Mouse (Mus musculus) liver, embryonic 15.5 days (tissue): ENCODE results near the gene Ampd2. TPM values are rescaled to one million over a fixed set of nuclear protein-coding genes. Genes with fewer than 3 reads are reported as not detected.

Experiments
- ATAC-seq: fragments of 200-750 bp; cut with Nextera tagmentation; 2 replicates; pipeline ENCODE4 v1.8.0; 2017; ENCODE audit warnings: moderate number of reproducible peaks, mild to moderate bottlenecking, moderate library complexity; ENCODE audit not compliant: insufficient read depth
- H3K27ac ChIP-seq: fragments of 300-500 bp; sonication (generic); replicated peaks from 2 replicates; pipeline ENCODE4 v1.5.1; 2015; ENCODE audit warnings: mild to moderate bottlenecking, inconsistent platforms
- H3K27me3 ChIP-seq: fragments of 300-500 bp; sonication (generic); 2 replicates; pipeline ENCODE4 v1.6.1; 2015; ENCODE audit warnings: mild to moderate bottlenecking, inconsistent platforms
- H3K36me3 ChIP-seq: fragments of 300-500 bp; sonication (generic); replicated peaks from 2 replicates; pipeline ENCODE4 v1.6.1; 2015; ENCODE audit warnings: moderate library complexity, mild to moderate bottlenecking, inconsistent platforms
- H3K4me1 ChIP-seq: fragments of 300-500 bp; sonication (generic); replicated peaks from 2 replicates; pipeline ENCODE4 v1.6.1; 2015; ENCODE audit warnings: inconsistent platforms
- H3K4me2 ChIP-seq: fragments of 300-500 bp; sonication (generic); 2 replicates; pipeline ENCODE4 v1.6.1; 2015; ENCODE audit warnings: moderate library complexity, mild to moderate bottlenecking, inconsistent platforms
- H3K4me3 ChIP-seq: fragments of 300-500 bp; sonication (generic); replicated peaks from 2 replicates; pipeline ENCODE4 v1.5.1; 2015; ENCODE audit warnings: mild to moderate bottlenecking, inconsistent platforms
- H3K9ac ChIP-seq: fragments of 300-500 bp; sonication (generic); 2 replicates; pipeline ENCODE4 v1.6.1; 2015; ENCODE audit warnings: moderate library complexity, mild to moderate bottlenecking, inconsistent platforms
- H3K9me3 ChIP-seq: fragments of 300-500 bp; sonication (generic); replicated peaks from 2 replicates; pipeline ENCODE4 v1.6.1; 2016; ENCODE audit warnings: inconsistent platforms
- WGBS: fragments of 180-500 bp; shearing (Covaris S2); methylation state at CpG from one replicate; pipeline ENCODE4 v1.1.7; 2015; ENCODE audit warnings: mixed read lengths; ENCODE audit not compliant: insufficient replicate concordance; 5-methylcytosine and 5-hydroxymethylcytosine counted together
- polyA plus RNA-seq: library from polyadenylated mRNA; unstranded; fragments of >200 nt; fragmentation: Nextera tagmentation; extraction: Ambion mirVana; gene quantifications from 2 replicates; pipeline ENCODE4 v1.2.1, GENCODE M21; 2015

Ampd2 gene
- polyA plus RNA-seq, 1 experiment from 2014 or later: 63.7 TPM

DNA sequence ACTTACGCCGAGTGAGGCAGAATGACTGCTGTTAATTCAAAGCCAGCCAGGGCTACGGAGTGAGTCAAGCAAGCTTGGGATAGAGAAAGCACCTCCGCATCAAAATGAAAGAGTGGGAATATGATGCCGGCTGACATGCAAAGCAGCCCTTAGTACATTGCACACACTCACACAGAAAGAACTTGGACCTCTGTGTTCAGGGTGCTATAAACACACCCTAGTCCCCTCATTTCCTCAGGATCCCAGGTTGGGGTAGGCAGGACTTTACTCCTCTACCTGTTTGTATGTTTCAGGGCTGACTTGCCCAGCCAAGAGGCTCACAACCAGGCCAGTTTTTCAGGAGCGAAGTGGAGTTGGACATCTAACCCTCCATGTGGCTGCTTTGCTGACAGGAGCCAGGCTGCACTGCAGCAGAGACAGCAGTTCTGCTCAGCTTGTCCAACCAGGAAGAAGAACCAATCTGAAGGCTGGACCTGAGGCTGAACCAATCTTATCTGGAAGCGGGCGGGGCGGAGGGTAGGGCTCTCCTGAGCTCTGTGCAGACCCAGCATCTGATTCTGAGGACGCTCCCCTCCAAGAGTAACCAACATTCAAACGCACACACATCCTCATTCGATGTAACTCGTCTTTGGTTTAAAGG, 17.1 kb downstream of the Ampd2 start:
- Histone ChIP-seq H3K4me1 (peaks cover 41% of the 10 kb centered on the region), H3K9me3 (no peaks in the 10 kb centered on the region), H3K27me3 (no peaks in the 10 kb centered on the region), H3K36me3 (peaks cover 30% of the 10 kb centered on the region), H3K9ac (no peak overlapping the region), H3K4me3 (no peak overlapping the region), H3K27ac (peak overlapping the region; percentile 62), H3K4me2 (peak overlapping the region; percentile 49)
- peak; percentile 48 for ATAC-seq
- 46% methylated on average over 13 of the region's 13 CpGs for WGBS

DNA sequence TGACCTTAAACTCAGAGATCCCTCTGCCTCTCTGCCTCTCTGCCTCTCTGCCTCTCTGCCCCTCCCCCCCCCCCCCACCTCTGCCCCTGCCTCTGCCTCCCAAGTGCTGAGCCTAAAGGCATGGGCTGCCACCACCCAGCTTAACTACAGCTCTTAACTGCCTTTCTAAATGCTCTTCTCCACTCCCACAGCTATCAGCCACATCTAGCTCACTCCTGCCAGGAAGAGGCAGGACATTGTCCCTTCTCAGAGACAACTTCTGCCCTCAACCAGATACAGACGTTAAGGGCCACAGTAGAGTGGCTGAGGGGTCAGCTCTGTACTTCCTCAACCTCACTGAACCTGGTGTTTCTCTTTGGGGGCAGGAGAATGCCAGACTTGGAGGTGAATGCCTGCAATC, 17.6 kb downstream of the Ampd2 start:
- ATAC-seq: no peak
- Histone ChIP-seq H3K4me1 (peaks cover 41% of the 10 kb centered on the region), H3K4me3 (no peak overlapping the region), H3K36me3 (peaks cover 25% of the 10 kb centered on the region), H3K9me3 (no peaks in the 10 kb centered on the region), H3K27ac (peak overlapping the region; percentile 62), H3K27me3 (no peaks in the 10 kb centered on the region), H3K4me2 (no peak overlapping the region; the same call in 1 of the 2 replicates), H3K9ac (no peak overlapping the region)
- 3% methylated on average over 1 of the region's 1 CpGs for WGBS

DNA sequence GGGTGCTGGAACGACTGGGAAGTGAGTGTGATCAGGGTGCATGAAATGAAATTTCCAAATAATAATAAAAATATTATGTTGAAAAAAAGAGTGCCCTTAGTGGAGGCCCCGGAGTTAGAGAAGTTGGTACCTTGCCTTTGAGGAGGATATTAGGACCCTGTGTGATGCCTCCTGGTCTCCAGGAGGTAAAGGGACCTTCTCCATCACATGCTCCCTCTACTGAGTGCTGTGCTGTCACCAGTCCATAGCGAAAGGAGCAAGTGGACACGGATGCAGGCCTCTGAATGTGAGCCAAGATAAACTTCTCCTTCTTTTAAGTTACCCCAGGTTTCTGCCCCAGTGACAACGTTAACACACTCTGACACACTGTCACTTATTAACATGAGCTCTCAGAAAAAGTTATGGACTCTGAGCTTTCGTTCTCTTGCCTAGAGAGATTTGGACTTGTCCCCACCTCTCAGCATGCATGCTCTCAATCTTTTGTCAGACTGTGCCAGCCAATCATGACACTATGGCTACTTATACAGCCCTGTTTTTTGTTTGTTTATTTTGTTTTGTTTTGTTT, 19.0 kb downstream of the Ampd2 start:
- peak; percentile 45 for ATAC-seq
- WGBS: 58% methylated on average over 6 of the region's 6 CpGs
- Histone ChIP-seq H3K4me2 (no peak overlapping the region), H3K9me3 (no peaks in the 10 kb centered on the region), H3K27me3 (no peaks in the 10 kb centered on the region), H3K27ac (peak overlapping the region; percentile 62), H3K36me3 (peaks cover 11% of the 10 kb centered on the region; the same call in 1 of the 2 replicates), H3K4me3 (no peak overlapping the region), H3K9ac (no peak overlapping the region), H3K4me1 (peaks cover 31% of the 10 kb centered on the region)

DNA sequence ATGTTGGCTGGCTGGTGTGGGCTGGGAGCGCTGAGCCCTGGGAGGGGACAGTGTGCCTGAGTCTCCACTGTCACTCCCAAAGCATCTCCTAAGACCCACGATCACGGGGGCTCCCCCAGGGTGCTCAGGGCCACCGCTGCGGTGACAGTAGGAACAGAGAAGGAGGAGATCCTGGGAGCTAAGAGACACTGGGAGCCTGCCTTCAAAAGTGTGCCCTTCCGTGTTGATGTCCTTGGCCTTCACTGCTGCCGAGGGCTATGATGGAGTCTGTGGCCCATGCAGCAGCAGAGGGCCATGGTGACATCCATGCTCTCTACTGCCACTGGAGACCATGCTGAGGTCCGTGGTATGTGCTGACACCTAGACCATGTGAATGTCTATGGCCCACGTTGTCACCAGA, 20.9 kb downstream of the Ampd2 start:
- Histone ChIP-seq H3K4me2 (no peak overlapping the region), H3K27ac (no peak overlapping the region), H3K4me3 (no peak overlapping the region), H3K27me3 (no peaks in the 10 kb centered on the region), H3K9ac (no peak overlapping the region), H3K9me3 (no peaks in the 10 kb centered on the region), H3K4me1 (peaks cover 25% of the 10 kb centered on the region), H3K36me3 (no peaks in the 10 kb centered on the region)
- no peak for ATAC-seq
- 69% methylated on average over 9 of the region's 9 CpGs for WGBS

DNA sequence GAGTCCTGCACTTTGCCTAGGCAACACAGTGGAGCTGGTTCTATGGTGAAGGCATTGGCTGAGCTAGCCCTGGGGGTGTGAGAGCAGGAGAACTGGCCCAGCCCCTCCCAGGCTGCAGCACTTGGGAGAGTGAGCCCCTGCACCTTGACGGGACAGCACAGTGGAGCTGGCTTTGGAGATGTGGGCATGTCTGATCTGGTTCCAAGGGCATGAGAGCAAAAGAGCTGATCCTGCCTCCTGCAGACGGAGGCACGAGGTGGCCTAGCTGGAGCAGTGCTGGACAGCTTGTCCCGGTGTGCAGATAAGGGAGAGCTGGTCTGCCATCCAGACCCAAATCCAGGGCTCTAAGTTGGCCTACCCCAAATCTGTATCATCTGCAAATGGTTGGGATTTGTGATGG, 21.8 kb downstream of the Ampd2 start:
- no peaks in the 10 kb centered on the region for H3K9me3 ChIP-seq
- H3K4me1 ChIP-seq: peaks cover 16% of the 10 kb centered on the region
- H3K4me2 ChIP-seq: no peak overlapping the region
- H3K27me3 ChIP-seq: no peaks in the 10 kb centered on the region
- 67% methylated on average over 4 of the region's 4 CpGs for WGBS
- H3K36me3 ChIP-seq: no peaks in the 10 kb centered on the region
- ATAC-seq: no peak
- H3K9ac ChIP-seq: no peak overlapping the region
- H3K4me3 ChIP-seq: no peak overlapping the region
- H3K27ac ChIP-seq: no peak overlapping the region

DNA sequence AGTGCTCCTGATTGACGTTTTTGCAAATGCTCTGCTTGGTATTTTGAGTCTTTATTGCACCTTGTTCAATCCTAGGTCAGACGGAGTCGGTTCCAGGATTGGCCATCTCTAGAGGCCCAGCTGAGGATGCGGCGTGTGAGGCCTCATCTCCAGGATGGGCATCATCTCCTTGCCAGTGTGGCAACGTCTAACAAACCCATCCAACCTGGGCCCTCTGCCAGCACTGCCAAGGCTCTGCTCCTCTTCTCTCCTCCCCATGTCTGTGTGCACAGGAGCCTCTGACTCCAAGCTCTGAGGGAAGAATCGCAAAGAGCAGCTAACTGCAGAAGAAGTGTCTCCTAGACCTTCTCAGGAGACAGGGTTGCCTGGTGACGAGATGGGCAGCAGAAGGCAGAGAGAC, 23.8 kb downstream of the Ampd2 start:
- no peak for ATAC-seq
- H3K27me3 ChIP-seq: no peaks in the 10 kb centered on the region
- H3K4me1 ChIP-seq: peaks cover 3% of the 10 kb centered on the region; the same call in 1 of the 2 replicates
- no peak overlapping the region for H3K4me3 ChIP-seq
- H3K27ac ChIP-seq: no peak overlapping the region
- H3K9ac ChIP-seq: no peak overlapping the region
- H3K9me3 ChIP-seq: no peaks in the 10 kb centered on the region
- 66% methylated on average over 8 of the region's 8 CpGs for WGBS
- no peaks in the 10 kb centered on the region for H3K36me3 ChIP-seq
- no peak overlapping the region for H3K4me2 ChIP-seq

DNA sequence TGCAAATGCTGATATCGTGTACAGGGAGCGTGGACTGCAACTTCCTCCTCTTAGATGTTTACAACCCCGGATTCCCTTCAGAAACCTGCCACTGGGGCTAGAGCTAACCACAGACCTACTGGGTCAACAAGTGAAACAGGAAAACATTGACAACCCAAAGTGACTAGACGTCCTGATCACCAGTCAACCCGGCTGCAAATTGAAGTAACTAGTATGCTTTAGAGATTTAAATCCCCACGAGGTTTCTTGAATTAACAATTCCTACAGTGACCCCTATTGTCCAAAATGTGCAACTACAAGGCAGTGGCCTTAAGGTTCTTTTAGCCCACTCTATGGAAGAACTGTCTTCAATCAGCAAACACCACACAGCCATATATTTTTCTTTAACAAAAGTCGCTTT, 25.0 kb downstream of the Ampd2 start:
- no peaks in the 10 kb centered on the region for H3K36me3 ChIP-seq
- 2% methylated on average over 7 of the region's 7 CpGs for WGBS
- ATAC-seq: no peak
- H3K9ac ChIP-seq: no peak overlapping the region
- peaks cover 3% of the 10 kb centered on the region; the same call in 1 of the 2 replicates for H3K4me1 ChIP-seq
- H3K27me3 ChIP-seq: no peaks in the 10 kb centered on the region
- H3K4me3 ChIP-seq: 0 out of 2 replicates have a peak overlapping the region, but pooled peaks have one; percentile 20
- H3K27ac ChIP-seq: no peak overlapping the region
- no peaks in the 10 kb centered on the region for H3K9me3 ChIP-seq
- H3K4me2 ChIP-seq: peak overlapping the region; percentile 49

DNA sequence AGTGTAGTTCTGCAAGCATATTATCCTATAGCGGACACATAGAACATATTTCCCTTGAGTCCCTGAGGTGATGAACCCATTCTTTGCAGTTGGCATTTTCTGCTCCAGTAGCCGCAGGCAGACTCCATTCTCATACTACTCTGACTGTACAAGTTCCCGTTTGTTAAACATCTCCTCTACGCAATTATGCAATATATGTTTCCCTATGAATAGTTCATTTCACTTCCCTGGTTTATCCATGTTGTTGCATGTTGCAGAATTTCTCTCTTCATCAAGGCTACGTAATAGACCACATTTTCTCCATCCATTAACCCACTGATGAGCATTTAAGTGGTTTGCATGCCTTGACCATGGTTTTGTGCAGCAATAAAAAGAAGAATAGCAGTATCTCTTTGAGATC, 36.0 kb downstream of the Ampd2 start:
- H3K36me3 ChIP-seq: no peaks in the 10 kb centered on the region
- no peak for ATAC-seq

DNA sequence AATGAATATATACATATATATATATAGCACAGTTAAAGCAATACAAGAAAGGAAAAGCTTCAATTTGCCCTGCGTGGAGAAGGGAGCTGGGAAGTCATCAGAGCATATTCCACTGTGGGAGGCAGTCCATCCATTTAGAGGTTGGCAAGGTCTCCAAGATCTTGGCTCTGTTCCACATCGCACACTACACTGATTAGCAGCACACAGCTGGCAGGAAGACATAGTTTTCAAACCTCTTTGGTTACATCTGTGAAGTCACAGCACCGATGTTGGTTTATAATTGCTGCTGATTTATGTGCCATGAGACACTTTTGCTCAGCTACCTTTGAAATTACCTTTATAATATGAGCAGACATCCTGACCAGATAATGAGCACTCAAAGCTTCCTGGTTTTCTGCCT, 38.1 kb downstream of the Ampd2 start:
- H3K9me3 ChIP-seq: no peaks in the 10 kb centered on the region
- no peak overlapping the region for H3K4me3 ChIP-seq
- WGBS: 80% methylated on average over 3 of the region's 3 CpGs
- no peaks in the 10 kb centered on the region; the same call in 1 of the 2 replicates for H3K27me3 ChIP-seq
- peaks cover 29% of the 10 kb centered on the region for H3K4me1 ChIP-seq
- no peak overlapping the region for H3K27ac ChIP-seq
- no peak for ATAC-seq
- H3K9ac ChIP-seq: no peak overlapping the region
- no peak overlapping the region for H3K4me2 ChIP-seq
- H3K36me3 ChIP-seq: no peaks in the 10 kb centered on the region

More for the DNA sequence above, 36.0 kb downstream of the Ampd2 start:
- 72% methylated on average over 5 of the region's 5 CpGs for WGBS
- Histone ChIP-seq H3K9me3 (no peaks in the 10 kb centered on the region), H3K27me3 (no peaks in the 10 kb centered on the region; the same call in 1 of the 2 replicates), H3K4me2 (no peak overlapping the region), H3K27ac (no peak overlapping the region), H3K4me1 (peaks cover 11% of the 10 kb centered on the region), H3K4me3 (no peak overlapping the region), H3K9ac (no peak overlapping the region)

DNA sequence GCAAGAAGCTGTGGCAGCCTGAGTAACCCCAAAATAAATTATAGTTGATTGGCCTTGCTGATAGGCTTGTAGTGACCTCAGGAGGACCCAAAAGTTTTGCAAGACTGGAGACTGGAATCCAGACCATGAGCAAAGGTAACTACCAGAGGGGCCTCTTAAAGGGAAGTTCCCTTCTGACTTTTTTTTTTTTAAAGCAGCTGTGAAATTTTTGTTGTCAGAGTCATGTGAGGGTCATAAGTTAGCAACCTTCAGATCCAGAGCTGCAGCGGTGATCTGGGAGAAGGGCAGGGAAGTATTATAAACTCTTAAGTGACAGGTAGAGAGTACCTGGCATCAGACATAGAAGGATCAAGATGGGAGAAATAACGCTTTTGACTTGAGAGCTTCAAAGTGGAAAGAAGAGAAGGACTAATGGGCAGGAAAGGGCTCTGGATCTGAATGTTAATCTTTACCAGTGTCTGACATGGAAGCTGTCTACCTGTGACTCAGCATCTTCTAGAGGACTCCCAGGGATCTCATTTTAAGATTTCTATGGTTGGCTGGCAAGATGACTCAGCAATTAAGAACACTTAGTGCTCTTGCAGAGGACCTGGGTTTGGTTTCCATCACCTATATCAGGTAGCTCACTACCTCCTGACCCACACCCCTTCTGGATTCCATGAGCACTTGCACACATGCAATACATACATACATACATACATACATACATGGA, 39.4 kb downstream of the Ampd2 start:
- no peaks in the 10 kb centered on the region for H3K36me3 ChIP-seq
- no peak overlapping the region for H3K9ac ChIP-seq
- no peak for ATAC-seq
- H3K4me2 ChIP-seq: peak overlapping the region; percentile 14; the same call in 1 of the 2 replicates
- 65% methylated on average over 2 of the region's 2 CpGs for WGBS
- H3K27ac ChIP-seq: no peak overlapping the region
- H3K27me3 ChIP-seq: no peaks in the 10 kb centered on the region; the same call in 1 of the 2 replicates
- H3K9me3 ChIP-seq: no peaks in the 10 kb centered on the region
- H3K4me3 ChIP-seq: no peak overlapping the region
- H3K4me1 ChIP-seq: peaks cover 32% of the 10 kb centered on the region

DNA sequence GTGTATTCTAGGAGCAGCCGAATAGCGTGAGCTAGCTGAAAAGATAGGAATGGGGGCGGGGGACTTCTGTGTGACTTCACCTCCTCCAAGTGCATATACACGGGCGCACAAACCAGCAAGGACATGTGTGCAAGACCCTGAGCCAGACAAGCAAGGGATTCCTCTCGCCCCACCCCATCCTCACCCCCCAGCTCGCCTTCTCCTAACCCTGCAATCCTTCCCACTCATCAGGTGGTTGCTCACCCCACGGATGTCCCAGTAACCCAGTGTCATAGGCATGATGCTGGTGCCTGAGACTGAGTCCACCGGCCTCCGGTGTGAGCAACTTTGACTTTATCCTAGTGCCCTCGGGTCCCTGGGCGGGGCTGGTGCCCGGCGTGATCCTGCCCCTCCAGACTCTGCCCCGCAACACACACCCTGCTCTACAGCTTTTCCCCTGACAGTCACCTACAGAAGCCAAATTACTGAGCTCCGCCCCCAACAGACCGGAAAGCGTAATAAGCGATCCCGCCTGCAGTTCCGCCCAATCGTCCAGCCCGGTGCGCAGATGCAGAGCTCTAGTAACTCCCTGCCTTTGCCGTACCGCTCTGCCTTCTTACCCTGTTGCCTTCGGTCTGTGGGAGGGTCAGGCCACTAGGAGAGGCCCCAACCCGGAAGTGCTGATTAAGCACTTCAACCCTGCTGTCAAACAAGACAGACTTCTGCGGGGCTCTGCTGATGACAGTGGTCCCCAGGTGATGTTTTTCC, 41.9 kb downstream of the Ampd2 start, which contains the start of gene Gstm4:
Gene Gstm4 (minus strand): TSS at position 501 of the 747 bp plus-strand sequence.
- Histone ChIP-seq H3K27me3 (no peaks in the 10 kb centered on the region), H3K4me2 (peak within 1 kb of the TSS; percentile 90), H3K9ac (peak within 1 kb of the TSS; percentile 54), H3K27ac (peak within 1 kb of the TSS; percentile 83), H3K4me3 (peak within 1 kb of the TSS; percentile 59), H3K36me3 (no peaks in the 10 kb centered on the region), H3K4me1 (peaks cover 54% of the 10 kb centered on the region), H3K9me3 (no peaks in the 10 kb centered on the region)
- peak; percentile 94 for ATAC-seq
- 4% methylated on average over 29 of the region's 29 CpGs for WGBS
